Mouse (Mus musculus): ENCODE data around the gene Mettl18. TPM values are rescaled to one million over a fixed set of nuclear protein-coding genes. Genes with fewer than 3 reads are reported as not detected.

The Mettl18 gene
- 8.1 TPM in 2 replicates for total RNA-seq (2014; fragmentation: Nextera tagmentation)
- 20.9 and 26.4 TPM in 2 replicates for total RNA-seq (2017)
- 0.36 and 0.80 TPM in 2 replicates for polyA plus RNA-seq (2012)

GRCm38 (mm10) chr1:163994721-163995608 is at the start of gene Mettl18, which contains the start of gene BC055324:
Gene Mettl18, plus strand, starts transcription at chr1:163994889.
Gene BC055324, minus strand, starts transcription at chr1:163994796.
- peak within 1 kb of the TSS; percentile 91 for H3K4me3 ChIP-seq (ENCODE audit: low read depth, low read length)
- DNase-seq (ENCODE audit: low spot score) = peak; percentile 70
- TF ChIP-seq POLR2AphosphoS5 (IDR thresholded peaks at IDR 0.05; ENCODE audit: insufficient replicate concordance, low read depth, low read length) = no peak
- no peak for TF ChIP-seq GATA1 (IDR thresholded peaks at IDR 0.05; ENCODE audit: borderline replicate concordance, low read length)
- no peak for TF ChIP-seq TAL1 (conservative IDR thresholded peaks at IDR 0.05; ENCODE audit: low read depth, low read length)
- TF ChIP-seq CTCF (IDR thresholded peaks at IDR 0.05; ENCODE audit: low read depth, low read length) = no peak
- no peaks in the 10 kb centered on the region for H3K27me3 ChIP-seq (ENCODE audit: insufficient read depth, low read length)
- no peaks in the 10 kb centered on the region for H3K9me3 ChIP-seq (replicated peaks)
- ATAC-seq (ENCODE audit: extremely low read depth, insufficient number of reproducible peaks, low FRiP score, poor library complexity, severe bottlenecking) = peak; percentile 96
- H3K4me1 ChIP-seq (ENCODE audit: insufficient read depth, low read depth, low read length) = peaks cover 22% of the 10 kb centered on the region
- H3K36me3 ChIP-seq (replicated peaks) = peaks cover 24% of the 10 kb centered on the region

DNA sequence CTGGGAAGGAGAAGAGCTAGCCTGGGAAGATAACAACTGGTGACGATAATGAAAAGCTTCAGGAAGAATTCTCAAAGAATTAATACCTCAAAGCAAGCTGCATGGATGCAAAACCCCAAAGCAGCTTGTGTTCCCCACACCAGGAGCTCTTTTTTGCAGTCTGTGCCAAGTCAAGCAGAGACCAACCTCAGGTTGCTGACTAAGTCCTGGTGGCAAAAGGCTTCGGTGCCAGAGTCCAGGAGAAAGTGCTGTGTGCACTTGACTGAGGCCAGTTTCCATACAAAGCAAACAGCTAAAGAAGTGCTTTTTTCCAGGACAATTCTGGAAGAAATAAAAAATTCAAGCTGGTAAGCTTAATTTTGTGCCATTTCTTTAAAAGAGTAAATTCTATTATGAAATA is 41.3 kb upstream of the Mettl18 start:
- no peaks in the 10 kb centered on the region for H3K27me3 ChIP-seq (ENCODE audit: insufficient read depth, low read length)
- no peaks in the 10 kb centered on the region for H3K9me3 ChIP-seq (replicated peaks)
- ATAC-seq (ENCODE audit: extremely low read depth, insufficient number of reproducible peaks, low FRiP score, poor library complexity, severe bottlenecking) = no peak
- no peak overlapping the region for H3K4me3 ChIP-seq (ENCODE audit: low read depth, low read length)
- H3K4me1 ChIP-seq (ENCODE audit: insufficient read depth, low read depth, low read length) = no peaks in the 10 kb centered on the region; the same call in 1 of the 2 replicates
- H3K36me3 ChIP-seq (replicated peaks) = peaks cover 94% of the 10 kb centered on the region
- TF ChIP-seq CTCF (IDR thresholded peaks at IDR 0.05; ENCODE audit: low read depth, low read length) (no peak), GATA1 (IDR thresholded peaks at IDR 0.05; ENCODE audit: borderline replicate concordance, low read length) (no peak), TAL1 (conservative IDR thresholded peaks at IDR 0.05; ENCODE audit: low read depth, low read length) (no peak), GATA2 (IDR thresholded peaks at IDR 0.05; ENCODE audit: borderline replicate concordance, low read depth, low read length) (no peak), POLR2AphosphoS5 (IDR thresholded peaks at IDR 0.05; ENCODE audit: insufficient replicate concordance, low read depth, low read length) (no peak)
- no peak for DNase-seq (ENCODE audit: low spot score)

DNA sequence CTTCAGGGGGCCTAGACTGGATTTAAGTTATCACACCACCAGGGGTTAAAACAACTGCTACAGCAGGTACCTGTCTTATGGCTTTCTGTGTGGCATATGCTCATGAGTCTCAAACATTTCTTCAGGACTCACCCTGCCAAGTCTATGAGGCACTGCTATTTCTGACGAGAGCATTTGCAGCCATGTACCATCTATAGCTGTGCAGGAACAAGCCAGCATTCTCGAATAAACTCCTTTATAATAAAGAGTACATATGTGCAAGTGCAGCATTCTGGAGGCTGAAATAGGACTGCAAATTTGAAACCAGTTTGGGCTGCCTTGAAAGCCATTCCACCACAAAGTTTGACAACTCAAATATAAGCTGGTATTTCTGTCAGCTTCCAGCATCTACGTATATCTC is 36.7 kb upstream of the Mettl18 start:
- TF ChIP-seq POLR2AphosphoS5 (IDR thresholded peaks at IDR 0.05; ENCODE audit: insufficient replicate concordance, low read depth, low read length) (no peak), GATA1 (IDR thresholded peaks at IDR 0.05; ENCODE audit: borderline replicate concordance, low read length) (no peak), CTCF (IDR thresholded peaks at IDR 0.05; ENCODE audit: low read depth, low read length) (no peak), TAL1 (conservative IDR thresholded peaks at IDR 0.05; ENCODE audit: low read depth, low read length) (no peak), GATA2 (IDR thresholded peaks at IDR 0.05; ENCODE audit: borderline replicate concordance, low read depth, low read length) (no peak)
- DNase-seq (ENCODE audit: low spot score) = no peak
- Histone ChIP-seq H3K4me1 (ENCODE audit: insufficient read depth, low read depth, low read length) (no peaks in the 10 kb centered on the region), H3K4me3 (ENCODE audit: low read depth, low read length) (no peak overlapping the region), H3K36me3 (replicated peaks) (peaks cover 79% of the 10 kb centered on the region), H3K9me3 (replicated peaks) (no peaks in the 10 kb centered on the region), H3K27me3 (ENCODE audit: insufficient read depth, low read length) (no peaks in the 10 kb centered on the region)
- no peak for ATAC-seq (ENCODE audit: extremely low read depth, insufficient number of reproducible peaks, low FRiP score, poor library complexity, severe bottlenecking)

- Histone ChIP-seq H3K4me3 (ENCODE audit: low read depth, low read length) (no peak overlapping the region), H3K36me3 (replicated peaks) (peaks cover 52% of the 10 kb centered on the region), H3K27me3 (ENCODE audit: insufficient read depth, low read length) (no peaks in the 10 kb centered on the region), H3K4me1 (ENCODE audit: insufficient read depth, low read depth, low read length) (no peaks in the 10 kb centered on the region), H3K9me3 (replicated peaks) (no peaks in the 10 kb centered on the region)
- no peak for DNase-seq (ENCODE audit: low spot score)
- no peak for ATAC-seq (ENCODE audit: extremely low read depth, insufficient number of reproducible peaks, low FRiP score, poor library complexity, severe bottlenecking)
- TF ChIP-seq GATA2 (IDR thresholded peaks at IDR 0.05; ENCODE audit: borderline replicate concordance, low read depth, low read length) (no peak), POLR2AphosphoS5 (IDR thresholded peaks at IDR 0.05; ENCODE audit: insufficient replicate concordance, low read depth, low read length) (no peak), GATA1 (IDR thresholded peaks at IDR 0.05; ENCODE audit: borderline replicate concordance, low read length) (no peak), TAL1 (conservative IDR thresholded peaks at IDR 0.05; ENCODE audit: low read depth, low read length) (no peak), CTCF (IDR thresholded peaks at IDR 0.05; ENCODE audit: low read depth, low read length) (no peak)
Observed at GRCm38 (mm10) chr1:163964008-163964689, 30.5 kb upstream of the Mettl18 start.

DNA sequence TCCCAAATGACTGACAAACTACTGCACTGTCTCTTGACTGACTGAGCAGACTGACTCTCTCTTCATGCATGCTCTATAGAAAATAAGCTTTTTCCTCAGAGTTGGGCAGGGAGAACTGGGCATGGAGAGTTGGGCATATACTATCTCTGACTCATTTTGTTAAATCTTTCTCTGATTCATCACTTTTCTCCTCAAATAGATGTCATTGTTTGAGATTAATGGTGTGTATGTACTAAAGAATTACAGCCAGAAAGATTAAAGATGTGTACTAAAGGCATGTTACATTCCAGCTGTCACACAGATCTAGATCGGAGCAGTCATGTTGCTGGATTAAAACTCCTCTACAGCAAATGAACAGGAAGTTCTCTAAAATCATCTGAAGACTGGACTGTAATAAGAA is 20.2 kb upstream of the Mettl18 start:
- DNase-seq (ENCODE audit: low spot score) (no peak), ATAC-seq (ENCODE audit: extremely low read depth, insufficient number of reproducible peaks, low FRiP score, poor library complexity, severe bottlenecking) (no peak)
- TF ChIP-seq CTCF (IDR thresholded peaks at IDR 0.05; ENCODE audit: low read depth, low read length) (no peak), GATA2 (IDR thresholded peaks at IDR 0.05; ENCODE audit: borderline replicate concordance, low read depth, low read length) (no peak)
- no peak overlapping the region for H3K4me3 ChIP-seq (ENCODE audit: low read depth, low read length)
- H3K27me3 ChIP-seq (ENCODE audit: insufficient read depth, low read length) = no peaks in the 10 kb centered on the region
- no peaks in the 10 kb centered on the region for H3K9me3 ChIP-seq (replicated peaks)
- peaks cover 48% of the 10 kb centered on the region for H3K36me3 ChIP-seq (replicated peaks)
- H3K4me1 ChIP-seq (ENCODE audit: insufficient read depth, low read depth, low read length) = 0 out of 2 replicates have a peak, but pooled peaks cover 3% of the 10 kb centered on the region

- DNase-seq (ENCODE audit: low spot score) (no peak), ATAC-seq (ENCODE audit: extremely low read depth, insufficient number of reproducible peaks, low FRiP score, poor library complexity, severe bottlenecking) (peak; percentile 60; the same call in 1 of the 2 replicates)
- H3K4me3 ChIP-seq (ENCODE audit: low read depth, low read length) = no peak overlapping the region
- no peaks in the 10 kb centered on the region for H3K27me3 ChIP-seq (ENCODE audit: insufficient read depth, low read length)
- H3K4me1 ChIP-seq (ENCODE audit: insufficient read depth, low read depth, low read length) = 0 out of 2 replicates have a peak, but pooled peaks cover 3% of the 10 kb centered on the region
- H3K36me3 ChIP-seq (replicated peaks) = peaks cover 49% of the 10 kb centered on the region
- no peaks in the 10 kb centered on the region for H3K9me3 ChIP-seq (replicated peaks)
- no peak for TF ChIP-seq TAL1 (conservative IDR thresholded peaks at IDR 0.05; ENCODE audit: low read depth, low read length)
- no peak for TF ChIP-seq GATA1 (IDR thresholded peaks at IDR 0.05; ENCODE audit: borderline replicate concordance, low read length)
- TF ChIP-seq GATA2 (IDR thresholded peaks at IDR 0.05; ENCODE audit: borderline replicate concordance, low read depth, low read length) = no peak
- no peak for TF ChIP-seq CTCF (IDR thresholded peaks at IDR 0.05; ENCODE audit: low read depth, low read length)
- TF ChIP-seq POLR2AphosphoS5 (IDR thresholded peaks at IDR 0.05; ENCODE audit: insufficient replicate concordance, low read depth, low read length) = no peak
Observed at GRCm38 (mm10) chr1:163975088-163975487, 19.6 kb upstream of the Mettl18 start.

Data from G1E (cell line).